Mouse (Mus musculus) monocyte, adult 2 months (primary cell): ENCODE results near the gene Ano2.

ENCODE experiments used
- DNase-seq, 2 experiments: peaks; one replicate each; pipeline ENCODE4 v3.0.0; 2022; ENCODE audit warnings: low spot score in 2 of 2, low read depth in 1 of 2

The Ano2 gene

GRCm38 (mm10) chr6:125690057-125690703 is at the start of gene Ano2:
Ano2 (plus strand) TSS chr6:125690419.
- DNase-seq: no peak

GRCm38 (mm10) chr6:125640486-125640885 is 49.7 kb upstream of the Ano2 start:
- no peak for DNase-seq

- DNase-seq: no peak
These were observed 49.1 kb upstream of the Ano2 start for GRCm38 (mm10) chr6:125641146-125641545.

- DNase-seq: no peak
These were observed 41.3 kb upstream of the Ano2 start for GRCm38 (mm10) chr6:125648964-125649363.

- peak; percentile 31 to 52 for DNase-seq
These were observed 38.9 kb upstream of the Ano2 start for GRCm38 (mm10) chr6:125651335-125651734.

GRCm38 (mm10) chr6:125653416-125653815 is 36.8 kb upstream of the Ano2 start:
- DNase-seq: no peak

- no peak for DNase-seq
These were observed 33.3 kb upstream of the Ano2 start for GRCm38 (mm10) chr6:125656921-125657320.

GRCm38 (mm10) chr6:125657966-125658365 is 32.3 kb upstream of the Ano2 start:
- DNase-seq: no peak

GRCm38 (mm10) chr6:125661106-125661877 is 28.9 kb upstream of the Ano2 start:
- DNase-seq: peak in 1 of 2 experiments; percentile 66

GRCm38 (mm10) chr6:125663906-125664305 is 26.3 kb upstream of the Ano2 start:
- DNase-seq: no peak

- DNase-seq: no peak
These were observed 18.4 kb upstream of the Ano2 start for GRCm38 (mm10) chr6:125671835-125672234.

GRCm38 (mm10) chr6:125678492-125678891 is 11.7 kb upstream of the Ano2 start:
- DNase-seq: no peak

GRCm38 (mm10) chr6:125680613-125681012 is 9.6 kb upstream of the Ano2 start:
- no peak for DNase-seq

- no peak for DNase-seq
These were observed 4.8 kb upstream of the Ano2 start for GRCm38 (mm10) chr6:125685420-125685819.

GRCm38 (mm10) chr6:125687986-125688385 is 2.2 kb upstream of the Ano2 start:
- DNase-seq: no peak

GRCm38 (mm10) chr6:125701146-125701545 is 10.9 kb downstream of the Ano2 start:
- DNase-seq: no peak

- DNase-seq: no peak
These were observed 21.0 kb downstream of the Ano2 start for GRCm38 (mm10) chr6:125711261-125711660.

GRCm38 (mm10) chr6:125726408-125726807 is 36.2 kb downstream of the Ano2 start:
- DNase-seq: no peak

GRCm38 (mm10) chr6:125727484-125727911 is 37.3 kb downstream of the Ano2 start:
- DNase-seq: no peak

- no peak for DNase-seq
These were observed 39.3 kb downstream of the Ano2 start for GRCm38 (mm10) chr6:125729471-125729870.

- no peak for DNase-seq
These were observed 39.8 kb downstream of the Ano2 start for GRCm38 (mm10) chr6:125729986-125730535.
